In the genomic region with DNA sequence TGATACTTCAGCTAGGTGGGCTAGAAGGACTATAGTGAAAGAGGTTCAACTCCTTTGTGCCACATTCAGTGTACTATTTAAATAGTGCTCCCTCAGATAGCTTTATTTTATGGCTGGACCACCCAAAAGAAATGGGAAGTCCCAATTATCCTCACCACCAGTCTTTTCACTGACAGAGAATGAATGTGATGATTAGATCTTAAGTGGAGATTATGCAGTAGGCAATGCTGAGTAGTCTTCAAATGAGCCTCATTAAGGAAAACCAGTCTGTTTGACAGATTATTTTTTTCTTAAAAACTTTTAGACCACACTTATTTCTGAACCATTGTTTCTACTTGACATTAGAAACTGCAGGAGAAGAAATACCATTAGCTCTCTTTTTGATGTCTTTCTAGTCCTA, we compare ENCODE assay signal across 20 mouse cellular contexts.
DNase-seq lines count a peak whose midpoint lies in the region; ATAC-seq and TF ChIP-seq lines count a peak whose summit lies in the region.
"Had no signal": no experiment of that assay in that cellular context is flagged by ENCODE, and none has a peak within 500 bp of the region (broad histone marks: within the 10 kb centered on the region; RNA-seq: fewer than 3 reads in every experiment).

No protein-coding gene starts in this region.

- H3K27ac ChIP-seq in MEL (ENCODE audit: control insufficient read depth, low read depth, low read length), result no peak overlapping the region; the same call in 1 of the 2 replicates
- no peak overlapping the region for H3K27ac ChIP-seq in forebrain, embryonic 12.5 days

- peaks cover 0 to 24% of the 10 kb centered on the region in 2 experiments; a peak in 2 of 4 replicates for H3K36me3 ChIP-seq in MEL (ENCODE audit: control insufficient read depth in 1 of 2, insufficient read depth in 2 of 2, low read length in 2 of 2)
- H3K36me3 ChIP-seq in forebrain, embryonic 12.5 days (replicated peaks), result no peaks in the 10 kb centered on the region
- H3K36me3 ChIP-seq: G1E had no signal

- no peaks in the 10 kb centered on the region for H3K79me2 ChIP-seq in MEL (ENCODE audit: control insufficient read depth, insufficient read depth, low read length, poor library complexity)

- no peak overlapping the region for H3K4me2 ChIP-seq in forebrain, embryonic 12.5 days

- TF ChIP-seq CTCF in MEL (IDR thresholded peaks at IDR 0.05 in 2 of 3, conservative IDR thresholded peaks at IDR 0.05 in 1 of 3; ENCODE audit: control insufficient read depth in 1 of 3, insufficient read depth in 1 of 3, low read depth in 2 of 3, low read length in 3 of 3, poor library complexity in 1 of 3, severe bottlenecking in 1 of 3), result no peak

- no peak overlapping the region for H3K4me3 ChIP-seq in MEL (ENCODE audit: control insufficient read depth in 1 of 2, insufficient read depth in 1 of 2, low read depth in 2 of 2, low read length in 2 of 2)
- no peak overlapping the region for H3K4me3 ChIP-seq in forebrain, embryonic 12.5 days (replicated peaks)

- H3K9me3 ChIP-seq in MEL (replicated peaks; ENCODE audit: insufficient read depth, low read length), result no peaks in the 10 kb centered on the region
- no peaks in the 10 kb centered on the region for H3K9me3 ChIP-seq in forebrain, embryonic 12.5 days
- H3K9me3 ChIP-seq: G1E had no signal

- H3K4me1 ChIP-seq in MEL (ENCODE audit: control insufficient read depth in 1 of 2, insufficient read depth in 2 of 2, low read length in 2 of 2), result peaks cover 4 to 21% of the 10 kb centered on the region in 2 experiments; a peak in 3 of 4 replicates
- H3K4me1 ChIP-seq in forebrain, embryonic 12.5 days, result no peaks in the 10 kb centered on the region

- H3K27me3 ChIP-seq in MEL (ENCODE audit: control insufficient read depth in 1 of 2, insufficient read depth in 2 of 2, low read length in 2 of 2), result no peaks in the 10 kb centered on the region
- no peaks in the 10 kb centered on the region for H3K27me3 ChIP-seq in forebrain, embryonic 12.5 days
- H3K27me3 ChIP-seq: CH12.LX had no signal

- no peak overlapping the region for H3K9ac ChIP-seq in MEL (ENCODE audit: control insufficient read depth, low read depth, low read length, poor library complexity, severe bottlenecking)
- H3K9ac ChIP-seq in forebrain, embryonic 12.5 days, result no peak overlapping the region

- ATAC-seq in forebrain, embryonic 12.5 days (ENCODE audit: low FRiP score), result no peak
- ATAC-seq: activated CD4-positive, CD25-positive, alpha-beta regulatory T cell, adult 4 months; CD4-positive, CD25-positive, alpha-beta regulatory T cell, adult 4 months; Patski had no signal

- TF ChIP-seq EP300 in MEL (IDR thresholded peaks at IDR 0.05; ENCODE audit: low read depth in 1 of 2, low read length in 2 of 2), result peak; percentile 92 to 96

- TF ChIP-seq RAD21 in MEL (IDR thresholded peaks at IDR 0.05; ENCODE audit: low read depth, low read length), result no peak

- no peak for TF ChIP-seq POLR2A in MEL (IDR thresholded peaks at IDR 0.05; ENCODE audit: control insufficient read depth in 1 of 2, insufficient read depth in 1 of 2, low read depth in 1 of 2, low read length in 2 of 2, poor library complexity in 1 of 2)

- peak; percentile 8 for DNase-seq in retina, embryonic 14.5 days (ENCODE audit: low spot score)
- DNase-seq in retina, postnatal 1 day, result no peak
- DNase-seq in MEL (ENCODE audit: low read depth, low spot score), result peak; percentile 59
- DNase-seq: adrenal gland, adult 2 months; adrenal gland, adult 8-10 months; adrenal gland, postnatal 10 days; adrenal gland, postnatal 14 days; adrenal gland, postnatal 25 days; adrenal gland, postnatal 36 days; B cell, adult 2 months; cerebellum, adult 11 months; cerebellum, adult 11-12 months; cerebellum, adult 18-20 months; cerebellum, adult 2 months had no signal

TF ChIP-seq in MEL, 35 proteins besides CTCF, POLR2A, EP300 and RAD21:
- TF ChIP-seq RCOR1 (IDR thresholded peaks at IDR 0.05; ENCODE audit: low read depth, low read length) (peak; percentile 83), MAFK (IDR thresholded peaks at IDR 0.05; ENCODE audit: borderline replicate concordance, low read depth, low read length) (peak; percentile 24; the same call in 1 of the 2 replicates), ETS1 (IDR thresholded peaks at IDR 0.05; ENCODE audit: low read depth, low read length) (peak; percentile 71), ZNF384 (IDR thresholded peaks at IDR 0.05; ENCODE audit: low read depth, low read length) (peak; percentile 66), KAT2A (conservative IDR thresholded peaks at IDR 0.05; ENCODE audit: low read depth, low read length) (0 out of 2 replicates have a peak, but pooled peaks have one; percentile 36), MYB (IDR thresholded peaks at IDR 0.05; ENCODE audit: low read depth, low read length) (no peak), USF1 (IDR thresholded peaks at IDR 0.05; ENCODE audit: low read depth, low read length) (no peak), ZC3H11A (IDR thresholded peaks at IDR 0.05; ENCODE audit: low read depth, low read length) (0 out of 2 replicates have a peak, but pooled peaks have one; percentile 33), SIN3A (IDR thresholded peaks at IDR 0.05; ENCODE audit: low read length) (peak; percentile 60; the same call in 1 of the 2 replicates), UBTF (IDR thresholded peaks at IDR 0.05; ENCODE audit: borderline replicate concordance, insufficient read depth, low read depth, low read length) (no peak), ZKSCAN1 (IDR thresholded peaks at IDR 0.05; ENCODE audit: low read depth, low read length) (no peak), USF2 (IDR thresholded peaks at IDR 0.05; ENCODE audit: borderline replicate concordance in 1 of 2, insufficient read depth in 1 of 2, low read depth in 1 of 2, low read length in 2 of 2) (no peak), MYC (IDR thresholded peaks at IDR 0.05; ENCODE audit: low read depth, low read length) (peak; percentile 45; the same call in 1 of the 2 replicates), ELF1 (IDR thresholded peaks at IDR 0.05; ENCODE audit: low read depth, low read length) (no peak), GATA1 (IDR thresholded peaks at IDR 0.05; ENCODE audit: low read depth, low read length) (peak; percentile 93), TCF12 (IDR thresholded peaks at IDR 0.05; ENCODE audit: low read depth, low read length) (peak; percentile 93), CHD2 (IDR thresholded peaks at IDR 0.05; ENCODE audit: low read length) (no peak; the same call in 1 of the 2 replicates), HCFC1 (IDR thresholded peaks at IDR 0.05; ENCODE audit: low read depth, low read length) (0 out of 2 replicates have a peak, but pooled peaks have one; percentile 41), NRF1 (IDR thresholded peaks at IDR 0.05; ENCODE audit: insufficient read depth, low read depth, low read length, poor library complexity, severe bottlenecking) (no peak)
